Mouse (Mus musculus) lung, postnatal 0 days (tissue): ENCODE data around the gene Slc22a7. TPM values are rescaled to one million over a fixed set of nuclear protein-coding genes. Genes with fewer than 3 reads are reported as not detected.

Experiments
- ATAC-seq: fragments of 200-750 bp; cut with Nextera tagmentation; 2 replicates; pipeline ENCODE4 v1.8.0; 2017; ENCODE audit warnings: moderate library complexity
- DNase-seq: peaks from one replicate; pipeline ENCODE4 v3.0.0-alpha.2; 2016; ENCODE audit warnings: low spot score
- H3K27ac ChIP-seq: fragments of 300-500 bp; sonication (generic); 2 replicates; pipeline ENCODE4 v1.5.1; 2014; ENCODE audit warnings: antibody characterized with exemption, mild to moderate bottlenecking, low read length, mixed read lengths
- H3K27me3 ChIP-seq: fragments of 300-500 bp; sonication (generic); replicated peaks from 2 replicates; pipeline ENCODE4 v1.6.1; 2014; ENCODE audit warnings: low read length, mixed read lengths; ENCODE audit not compliant: insufficient read depth
- H3K36me3 ChIP-seq: fragments of 300-500 bp; sonication (generic); 2 replicates; pipeline ENCODE4 v1.6.1; 2014; ENCODE audit warnings: low read length, mixed read lengths; ENCODE audit not compliant: insufficient read depth
- H3K4me1 ChIP-seq: fragments of 300-500 bp; sonication (generic); 2 replicates; pipeline ENCODE4 v1.6.1; 2014; ENCODE audit warnings: antibody characterized with exemption, low read depth, low read length, mixed read lengths; ENCODE audit not compliant: insufficient read depth
- H3K4me2 ChIP-seq: fragments of 300-500 bp; sonication (generic); replicated peaks from 2 replicates; pipeline ENCODE4 v1.6.1; 2014; ENCODE audit warnings: low read depth, mild to moderate bottlenecking, low read length, moderate library complexity, mixed read lengths
- H3K4me3 ChIP-seq: fragments of 300-500 bp; sonication (generic); 2 replicates; pipeline ENCODE4 v1.5.1; 2014; ENCODE audit warnings: low read depth, low read length
- H3K9ac ChIP-seq: fragments of 300-500 bp; sonication (generic); replicated peaks from 2 replicates; pipeline ENCODE4 v1.6.1; 2014; ENCODE audit warnings: low read depth, mild to moderate bottlenecking
- H3K9me3 ChIP-seq: fragments of 300-500 bp; sonication (generic); 2 replicates; pipeline ENCODE4 v1.6.1; 2016; ENCODE audit warnings: low read length, mixed read lengths
- CTCF ChIP-seq: IDR thresholded peaks from 2 replicates; pipeline ENCODE4 v1.5.1; 2016; ENCODE audit warnings: antibody characterized with exemption, mild to moderate bottlenecking
- EP300 ChIP-seq: IDR thresholded peaks from 2 replicates; pipeline ENCODE4 v1.6.1; 2016; ENCODE audit warnings: antibody characterized with exemption, mild to moderate bottlenecking, control low read depth
- WGBS: fragments of 180-500 bp; shearing (Covaris S2); extraction: QIAGEN DNeasy Blood & Tissue Kit; methylation state at CpG from one replicate; pipeline ENCODE4 v1.1.7; 2014; 5-methylcytosine and 5-hydroxymethylcytosine counted together
- polyA plus RNA-seq: library from polyadenylated mRNA; unstranded; fragments of >200 nt; fragmentation: Nextera tagmentation; extraction: Ambion mirVana; gene quantifications from 2 replicates; pipeline ENCODE4 v1.2.1, GENCODE M21; 2015

Slc22a7 gene
- not detected in 2 replicates for polyA plus RNA-seq

DNA sequence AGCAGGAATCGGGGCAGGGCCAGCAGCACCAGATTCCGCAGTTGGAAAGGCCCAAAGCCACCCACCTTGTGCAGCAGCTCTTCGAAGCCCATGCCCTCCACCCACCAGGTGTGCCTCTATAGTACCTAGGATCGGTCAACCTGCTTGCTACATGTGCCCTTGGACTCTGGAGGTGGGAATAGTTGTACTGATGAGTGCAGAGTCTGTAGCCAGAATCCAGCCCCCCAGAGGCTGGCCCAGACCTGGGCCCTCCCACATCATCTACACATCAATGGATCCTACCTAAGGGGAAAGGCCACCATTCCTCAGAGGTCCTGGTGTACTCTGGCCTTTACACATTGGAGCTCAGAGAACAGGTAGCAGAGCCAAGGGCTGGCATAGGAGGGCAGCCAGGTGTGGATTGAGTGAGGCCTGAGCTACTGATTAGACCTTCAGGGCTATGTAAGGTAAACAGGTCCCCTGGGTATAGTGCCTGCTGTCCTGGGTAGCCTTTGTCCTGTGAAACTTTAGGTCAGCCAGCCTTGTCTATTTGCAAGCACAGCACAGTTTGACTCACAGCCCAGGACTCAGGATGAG, at the start of gene Slc22a7:
Gene Slc22a7 (minus strand): TSS at position 160 of the 576 bp plus-strand sequence.
- H3K9me3 ChIP-seq, result no peaks in the 10 kb centered on the region
- no peak for TF ChIP-seq EP300
- TF ChIP-seq CTCF, result no peak
- no peak within 1 kb of the TSS for H3K9ac ChIP-seq
- no peak within 1 kb of the TSS for H3K4me2 ChIP-seq
- H3K36me3 ChIP-seq, result no peaks in the 10 kb centered on the region
- WGBS, result 81% methylated on average over 4 of the region's 4 CpGs
- no peaks in the 10 kb centered on the region for H3K4me1 ChIP-seq
- H3K27me3 ChIP-seq, result no peaks in the 10 kb centered on the region
- H3K4me3 ChIP-seq, result no peak within 1 kb of the TSS
- H3K27ac ChIP-seq, result no peak within 1 kb of the TSS
- ATAC-seq, result no peak
- DNase-seq, result no peak

DNA sequence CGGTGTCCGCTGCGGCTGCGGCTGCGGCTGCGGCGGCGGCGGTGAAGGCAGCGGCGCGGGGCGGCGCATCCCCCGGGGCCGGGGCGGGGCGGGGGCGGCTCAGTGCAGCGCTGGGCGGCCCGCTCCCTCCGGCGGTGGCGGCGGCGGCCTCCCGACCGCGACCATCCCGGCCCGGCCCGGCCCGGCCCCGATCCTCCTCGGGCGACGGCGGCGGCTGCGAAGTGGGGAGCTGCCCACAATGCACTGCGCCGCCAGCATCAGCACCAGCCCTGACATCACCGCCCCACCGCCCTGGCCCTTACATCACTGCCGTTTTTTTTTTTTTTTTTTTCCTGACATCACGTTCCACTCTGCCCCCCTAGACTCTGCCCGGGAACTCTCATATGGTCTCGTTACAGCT, 49.2 kb upstream of the Slc22a7 start, which contains the start of gene Ttbk1:
Gene Ttbk1 (minus strand): TSS at position 245 of the 400 bp plus-strand sequence.
- 2% methylated on average over 19 of the region's 49 CpGs for WGBS
- no peak for DNase-seq
- no peak within 1 kb of the TSS for H3K27ac ChIP-seq
- peak within 1 kb of the TSS; percentile 54 for H3K4me2 ChIP-seq
- no peaks in the 10 kb centered on the region; the same call in 1 of the 2 replicates for H3K4me1 ChIP-seq
- peak within 1 kb of the TSS; percentile 28 for H3K4me3 ChIP-seq
- no peak for TF ChIP-seq CTCF
- TF ChIP-seq EP300, result no peak
- peak; percentile 20; the same call in 1 of the 2 replicates for ATAC-seq
- no peaks in the 10 kb centered on the region for H3K9me3 ChIP-seq
- H3K27me3 ChIP-seq, result peaks cover 39% of the 10 kb centered on the region
- H3K9ac ChIP-seq, result no peak within 1 kb of the TSS
- H3K36me3 ChIP-seq, result no peaks in the 10 kb centered on the region

DNA sequence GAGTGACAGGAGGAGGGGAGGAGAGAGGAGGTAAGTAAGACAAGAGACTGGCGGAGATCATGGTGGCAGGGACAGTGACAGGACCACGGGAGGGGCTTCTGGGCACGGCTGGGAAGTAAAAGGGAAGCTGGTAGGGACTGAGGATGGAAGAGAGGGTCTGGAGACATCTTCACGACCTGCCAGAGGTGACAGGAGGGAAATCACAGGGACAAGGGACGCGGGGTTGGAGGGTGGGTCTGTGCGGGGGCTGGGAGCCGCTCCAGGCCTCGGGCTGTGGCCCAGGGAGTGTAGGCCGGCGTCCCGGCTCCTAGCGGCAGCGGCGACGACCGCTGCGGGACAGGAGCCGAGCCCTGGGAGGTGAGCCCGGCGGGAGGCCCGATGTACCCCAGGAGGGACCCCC, 48.7 kb upstream of the Slc22a7 start:
- H3K27ac ChIP-seq, result no peak overlapping the region
- H3K36me3 ChIP-seq, result no peaks in the 10 kb centered on the region
- no peaks in the 10 kb centered on the region for H3K9me3 ChIP-seq
- H3K4me2 ChIP-seq, result peak overlapping the region; percentile 54
- WGBS, result 17% methylated on average over 7 of the region's 22 CpGs
- no peak for ATAC-seq
- no peak overlapping the region for H3K9ac ChIP-seq
- peak overlapping the region; percentile 28 for H3K4me3 ChIP-seq
- DNase-seq, result no peak
- TF ChIP-seq CTCF (no peak), EP300 (no peak)
- peaks cover 39% of the 10 kb centered on the region for H3K27me3 ChIP-seq
- no peaks in the 10 kb centered on the region; the same call in 1 of the 2 replicates for H3K4me1 ChIP-seq

DNA sequence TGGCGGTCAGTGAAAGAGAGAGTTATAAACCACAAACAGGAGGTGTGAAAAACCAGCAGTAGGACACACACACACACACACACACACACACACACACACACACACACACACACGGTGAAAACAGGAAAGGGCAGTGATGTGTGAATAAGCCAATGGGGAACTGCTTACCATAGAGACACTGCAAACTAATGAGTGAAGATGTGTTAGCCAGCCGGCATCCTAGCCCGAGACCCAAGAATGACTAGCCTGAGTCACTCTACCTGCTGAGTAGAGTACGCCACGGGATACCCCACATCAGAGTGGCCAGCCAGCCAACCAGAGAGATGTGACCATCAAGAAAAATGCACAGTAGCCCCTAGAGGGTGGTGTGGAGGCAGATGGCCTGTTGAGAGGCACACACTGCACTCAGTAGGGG, 46.2 kb upstream of the Slc22a7 start:
- Histone ChIP-seq H3K9ac (no peak overlapping the region), H3K27ac (no peak overlapping the region), H3K36me3 (no peaks in the 10 kb centered on the region), H3K27me3 (peaks cover 39% of the 10 kb centered on the region), H3K4me2 (no peak overlapping the region), H3K9me3 (no peaks in the 10 kb centered on the region), H3K4me3 (no peak overlapping the region), H3K4me1 (no peaks in the 10 kb centered on the region; the same call in 1 of the 2 replicates)
- DNase-seq (no peak), ATAC-seq (no peak)
- no peak for TF ChIP-seq EP300
- peak; percentile 29 for TF ChIP-seq CTCF
- WGBS, result 6% methylated on average over 6 of the region's 6 CpGs

DNA sequence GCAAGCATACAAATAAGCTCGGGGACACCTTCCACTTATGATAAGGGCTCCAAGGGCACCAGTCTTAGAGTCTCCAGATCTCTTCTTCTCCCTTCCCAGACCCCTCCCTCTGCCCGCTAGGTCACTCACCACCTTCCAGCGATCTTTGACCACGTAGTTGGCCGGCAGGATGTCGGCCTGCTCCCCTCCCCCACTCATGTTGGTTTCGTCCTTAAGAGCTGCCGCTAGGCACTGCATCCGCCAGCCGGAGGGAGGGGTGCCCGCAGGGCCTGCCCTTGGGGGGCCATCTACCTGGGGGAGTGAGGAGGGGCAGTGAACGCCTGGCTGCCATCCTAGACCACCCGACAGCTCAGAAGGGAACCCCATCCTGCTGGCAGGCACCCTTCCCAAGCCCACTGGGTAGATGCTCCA, 45.8 kb upstream of the Slc22a7 start:
- peak; percentile 19 for DNase-seq
- Histone ChIP-seq H3K36me3 (no peaks in the 10 kb centered on the region), H3K4me1 (no peaks in the 10 kb centered on the region; the same call in 1 of the 2 replicates), H3K9ac (no peak overlapping the region), H3K9me3 (no peaks in the 10 kb centered on the region), H3K27ac (no peak overlapping the region), H3K4me2 (peak overlapping the region; percentile 23), H3K27me3 (peaks cover 39% of the 10 kb centered on the region), H3K4me3 (no peak overlapping the region)
- under 1% methylated on average over 13 of the region's 13 CpGs for WGBS
- no peak for TF ChIP-seq CTCF
- TF ChIP-seq EP300, result no peak
- ATAC-seq, result peak; percentile 10; the same call in 1 of the 2 replicates

DNA sequence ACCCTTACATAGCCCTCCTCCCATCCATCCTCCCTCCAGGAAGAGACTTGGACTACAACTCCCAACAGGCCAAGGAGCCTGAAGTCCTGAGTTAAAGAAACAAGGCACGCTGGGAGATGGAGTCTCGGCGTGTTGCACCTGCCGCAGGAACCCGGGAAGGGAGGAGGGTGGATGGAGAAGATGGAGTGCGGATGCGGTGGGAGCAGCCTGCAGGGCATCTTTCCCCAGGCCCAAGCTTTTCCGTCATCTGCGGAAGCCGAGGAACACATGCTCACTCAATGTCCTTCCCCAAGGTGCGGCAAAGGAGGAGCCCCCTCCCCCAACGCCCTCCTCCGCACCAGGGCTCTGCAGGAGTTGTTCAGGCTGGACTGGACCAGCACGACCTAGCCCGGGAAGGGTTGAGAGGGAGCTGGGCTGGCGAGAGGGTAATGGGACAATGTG, 45.3 kb upstream of the Slc22a7 start:
- H3K27me3 ChIP-seq, result peaks cover 39% of the 10 kb centered on the region
- peak overlapping the region; percentile 23 for H3K4me2 ChIP-seq
- ATAC-seq, result peak; percentile 55
- no peak overlapping the region for H3K27ac ChIP-seq
- no peak overlapping the region for H3K9ac ChIP-seq
- TF ChIP-seq EP300, result no peak
- TF ChIP-seq CTCF, result no peak
- H3K4me1 ChIP-seq, result no peaks in the 10 kb centered on the region; the same call in 1 of the 2 replicates
- peak; percentile 28 for DNase-seq
- H3K4me3 ChIP-seq, result no peak overlapping the region
- H3K9me3 ChIP-seq, result no peaks in the 10 kb centered on the region
- WGBS, result 3% methylated on average over 16 of the region's 16 CpGs
- no peaks in the 10 kb centered on the region for H3K36me3 ChIP-seq
